Mouse (Mus musculus): ENCODE results near the gene Nyap1. TPM values are rescaled to one million over a fixed set of nuclear protein-coding genes. Genes with fewer than 3 reads are reported as not detected.
A peak's percentile ranks its signal among the peaks of the same experiment; 100 is the strongest.
"Not testable (repeated sequence)": the region's sequence is repeated elsewhere in the genome, so short reads cannot be mapped to it uniquely, and the experiment has no call there.

The Nyap1 gene
- polyA plus RNA-seq, 1 experiment: not detected

GRCm38 (mm10) chr5:137756106-137756505 is 14.7 kb upstream of the Nyap1 start:
- Histone ChIP-seq H3K4me3 (ENCODE audit: insufficient read depth, low read depth, low read length) (no peak overlapping the region), H3K27ac (ENCODE audit: insufficient read depth, low read depth, low read length) (no peak overlapping the region), H3K4me1 (ENCODE audit: control insufficient read depth, insufficient read depth, low read length) (peaks cover 13% of the 10 kb centered on the region)
- WGBS: 63% methylated on average over 3 of the region's 3 CpGs
- TF ChIP-seq CTCF (IDR thresholded peaks at IDR 0.05; ENCODE audit: insufficient read depth, low read depth, low read length): no peak
- TF ChIP-seq POLR2A (IDR thresholded peaks at IDR 0.05; ENCODE audit: insufficient read depth, low read depth, low read length): no peak

GRCm38 (mm10) chr5:137755425-137755824 is 14.0 kb upstream of the Nyap1 start:
- TF ChIP-seq CTCF (IDR thresholded peaks at IDR 0.05; ENCODE audit: insufficient read depth, low read depth, low read length) (no peak), POLR2A (IDR thresholded peaks at IDR 0.05; ENCODE audit: insufficient read depth, low read depth, low read length) (no peak)
- H3K4me1 ChIP-seq (ENCODE audit: control insufficient read depth, insufficient read depth, low read length): peaks cover 13% of the 10 kb centered on the region
- no peak overlapping the region for H3K27ac ChIP-seq (ENCODE audit: insufficient read depth, low read depth, low read length)
- 77% methylated on average over 5 of the region's 5 CpGs for WGBS
- no peak overlapping the region for H3K4me3 ChIP-seq (ENCODE audit: insufficient read depth, low read depth, low read length)

GRCm38 (mm10) chr5:137753111-137753832 is 11.9 kb upstream of the Nyap1 start:
- Histone ChIP-seq H3K4me1 (ENCODE audit: control insufficient read depth, insufficient read depth, low read length) (peaks cover 11% of the 10 kb centered on the region), H3K4me3 (ENCODE audit: insufficient read depth, low read depth, low read length) (no peak overlapping the region), H3K27ac (ENCODE audit: insufficient read depth, low read depth, low read length) (no peak overlapping the region)
- TF ChIP-seq CTCF (IDR thresholded peaks at IDR 0.05; ENCODE audit: insufficient read depth, low read depth, low read length) (no peak), POLR2A (IDR thresholded peaks at IDR 0.05; ENCODE audit: insufficient read depth, low read depth, low read length) (no peak)
- 81% methylated on average over 13 of the region's 13 CpGs for WGBS

DNA sequence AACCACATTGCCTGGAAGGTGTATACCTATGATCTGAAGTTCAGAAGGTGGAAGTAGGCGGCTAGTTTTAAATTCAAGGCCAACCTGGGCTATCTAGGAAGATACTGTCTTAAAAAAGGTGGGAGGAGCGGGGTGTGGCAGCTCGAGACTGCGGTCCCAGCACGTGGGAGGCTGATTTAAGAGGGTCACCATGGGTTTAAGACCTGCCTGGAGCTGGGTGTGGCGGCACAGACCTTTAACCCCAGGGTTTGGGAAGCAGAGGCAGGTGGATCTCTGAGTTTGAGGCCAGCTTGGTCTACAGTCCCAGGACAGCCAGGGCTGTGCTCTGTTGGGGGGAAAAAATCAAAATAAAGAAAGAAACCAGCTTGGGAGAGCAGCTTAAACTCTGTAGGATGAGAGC is 10.6 kb upstream of the Nyap1 start:
- Histone ChIP-seq H3K4me3 (ENCODE audit: insufficient read depth, low read depth, low read length) (no peak overlapping the region), H3K4me1 (ENCODE audit: control insufficient read depth, insufficient read depth, low read length) (peaks cover 21% of the 10 kb centered on the region), H3K27ac (ENCODE audit: insufficient read depth, low read depth, low read length) (no peak overlapping the region)
- no peak for TF ChIP-seq POLR2A (IDR thresholded peaks at IDR 0.05; ENCODE audit: insufficient read depth, low read depth, low read length)
- WGBS: 93% methylated on average over 6 of the region's 6 CpGs

DNA sequence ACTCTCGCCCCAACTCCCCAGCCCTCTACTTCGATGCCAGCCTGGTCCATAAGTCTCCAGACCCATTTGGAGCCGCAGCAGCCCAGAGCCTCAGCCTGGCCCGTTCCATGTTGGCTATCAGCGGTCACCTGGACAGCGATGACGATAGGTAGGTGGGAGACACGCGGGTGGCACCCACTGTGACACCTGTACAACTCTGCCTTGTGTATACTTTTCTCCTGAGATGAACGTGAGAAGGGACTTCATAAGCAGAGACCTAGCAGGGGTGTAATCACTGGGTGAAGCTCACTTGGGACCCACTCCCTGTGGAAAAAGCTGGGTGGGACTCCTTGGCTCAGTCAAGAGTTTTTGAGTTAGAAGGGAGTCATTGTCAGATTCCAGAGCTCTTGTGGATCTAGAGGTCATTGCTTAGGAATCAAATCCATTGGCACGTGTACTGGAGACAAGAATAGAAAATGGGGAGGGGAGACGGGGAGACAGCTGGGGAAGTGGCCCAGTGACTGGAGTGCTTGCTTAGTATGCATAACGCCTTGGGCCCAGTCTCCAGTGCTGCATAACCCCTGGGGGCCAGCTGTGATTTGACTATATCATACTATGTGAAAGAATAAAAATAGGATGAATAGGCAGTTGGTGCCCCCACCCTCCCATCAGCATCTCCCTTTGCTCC is 9.9 kb upstream of the Nyap1 start:
- H3K4me1 ChIP-seq (ENCODE audit: control insufficient read depth, insufficient read depth, low read length): peaks cover 22% of the 10 kb centered on the region
- TF ChIP-seq CTCF (IDR thresholded peaks at IDR 0.05; ENCODE audit: insufficient read depth, low read depth, low read length): no peak
- TF ChIP-seq POLR2A (IDR thresholded peaks at IDR 0.05; ENCODE audit: insufficient read depth, low read depth, low read length): no peak
- no peak overlapping the region for H3K4me3 ChIP-seq (ENCODE audit: insufficient read depth, low read depth, low read length)
- 91% methylated on average over 13 of the region's 13 CpGs for WGBS
- no peak overlapping the region for H3K27ac ChIP-seq (ENCODE audit: insufficient read depth, low read depth, low read length)

GRCm38 (mm10) chr5:137750212-137750611 is 8.8 kb upstream of the Nyap1 start:
- 91% methylated on average over 7 of the region's 8 CpGs for WGBS
- not testable (repeated sequence) for H3K27ac ChIP-seq (ENCODE audit: insufficient read depth, low read depth, low read length); H3K4me3 ChIP-seq (ENCODE audit: insufficient read depth, low read depth, low read length)
- peaks cover 20% of the 10 kb centered on the region for H3K4me1 ChIP-seq (ENCODE audit: control insufficient read depth, insufficient read depth, low read length)

DNA sequence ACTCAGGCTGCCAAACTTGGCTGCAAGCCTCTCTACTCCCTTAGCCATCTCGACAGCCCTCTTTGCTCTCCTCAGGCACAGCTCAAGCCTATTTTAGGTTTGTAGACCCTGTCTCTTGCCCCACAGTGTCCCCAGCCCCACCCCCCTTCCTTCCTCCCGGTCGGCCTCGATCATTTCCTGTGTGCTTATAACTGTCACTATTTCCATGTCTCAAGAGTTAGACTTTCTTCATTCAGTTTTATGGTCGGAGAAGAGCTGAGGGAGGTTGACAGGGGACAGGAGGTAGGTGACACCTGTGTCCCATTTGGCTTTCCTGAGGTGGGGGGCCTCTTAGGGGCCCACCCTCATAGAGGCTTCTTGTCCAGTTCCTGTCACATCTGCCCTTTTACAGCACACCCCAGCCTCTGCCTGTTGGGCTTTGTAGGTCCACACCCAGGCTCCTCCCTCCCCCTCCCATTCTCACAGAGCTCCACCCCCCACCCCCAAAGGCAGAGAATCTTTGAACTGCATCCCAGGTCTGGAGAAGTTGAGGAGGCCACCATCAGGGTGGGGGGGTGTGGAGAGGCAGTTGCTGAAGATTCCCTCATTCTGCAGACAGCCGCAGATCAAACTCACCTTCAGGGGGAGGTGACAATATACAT is 7.9 kb upstream of the Nyap1 start:
- TF ChIP-seq POLR2A (IDR thresholded peaks at IDR 0.05; ENCODE audit: insufficient read depth, low read depth, low read length) (no peak), CTCF (IDR thresholded peaks at IDR 0.05; ENCODE audit: insufficient read depth, low read depth, low read length) (no peak)
- Histone ChIP-seq H3K4me1 (ENCODE audit: control insufficient read depth, insufficient read depth, low read length) (peaks cover 20% of the 10 kb centered on the region), H3K4me3 (ENCODE audit: insufficient read depth, low read depth, low read length) (no peak overlapping the region), H3K27ac (ENCODE audit: insufficient read depth, low read depth, low read length) (no peak overlapping the region)
- 74% methylated on average over 6 of the region's 6 CpGs for WGBS

GRCm38 (mm10) chr5:137748130-137748770 is 6.8 kb upstream of the Nyap1 start:
- TF ChIP-seq POLR2A (IDR thresholded peaks at IDR 0.05; ENCODE audit: insufficient read depth, low read depth, low read length): no peak
- TF ChIP-seq CTCF (IDR thresholded peaks at IDR 0.05; ENCODE audit: insufficient read depth, low read depth, low read length): no peak
- peak overlapping the region; percentile 8 for H3K4me3 ChIP-seq (ENCODE audit: insufficient read depth, low read depth, low read length)
- 43% methylated on average over 5 of the region's 5 CpGs for WGBS
- no peak overlapping the region; the same call in 1 of the 2 replicates for H3K27ac ChIP-seq (ENCODE audit: insufficient read depth, low read depth, low read length)
- H3K4me1 ChIP-seq (ENCODE audit: control insufficient read depth, insufficient read depth, low read length): peaks cover 20% of the 10 kb centered on the region

Measured in olfactory bulb, adult 2 months (tissue).